Mouse (Mus musculus) cerebellum, postnatal 36 days (tissue): Measurements from ENCODE around the gene Faf2.
A peak's percentile ranks its signal among the peaks of the same experiment; 100 is the strongest.

Experiments used
- DNase-seq, 2 experiments: peaks; one replicate each; pipeline ENCODE4 v3.0.0; 2021 to 2022; ENCODE audit warnings: mixed read lengths in 2 of 2

The Faf2 gene

GRCm38 (mm10) chr13:54683301-54683700 lies 61.7 kb downstream of the Faf2 start:
- no peak for DNase-seq

- no peak for DNase-seq
Measured at GRCm38 (mm10) chr13:54684140-54684896, 62.7 kb downstream of the Faf2 start.

GRCm38 (mm10) chr13:54685174-54685573 lies 63.6 kb downstream of the Faf2 start:
- peak; percentile 53 for DNase-seq

GRCm38 (mm10) chr13:54686139-54687053 lies 64.8 kb downstream of the Faf2 start:
- no peak for DNase-seq

- peak; percentile 64 to 66 for DNase-seq
Measured at GRCm38 (mm10) chr13:54687096-54687495, 65.5 kb downstream of the Faf2 start.

- DNase-seq: peak; percentile 97 to 98
Measured at GRCm38 (mm10) chr13:54687575-54688424, 66.2 kb downstream of the Faf2 start.

GRCm38 (mm10) chr13:54690151-54690740 lies 68.7 kb downstream of the Faf2 start:
- DNase-seq: no peak

- DNase-seq: no peak
Measured at GRCm38 (mm10) chr13:54691737-54692136, 70.2 kb downstream of the Faf2 start.

- DNase-seq: no peak
Measured at GRCm38 (mm10) chr13:54692711-54693557, 71.3 kb downstream of the Faf2 start.

GRCm38 (mm10) chr13:54693558-54694347 lies 72.2 kb downstream of the Faf2 start, which contains the start of gene Rnf44:
Gene Rnf44 (minus strand): TSS chr13:54693907.
- peak; percentile 96 to 99 for DNase-seq

- DNase-seq: peak in 1 of 2 experiments; percentile 85
Measured at GRCm38 (mm10) chr13:54694348-54695060, 72.9 kb downstream of the Faf2 start.

GRCm38 (mm10) chr13:54695479-54696230 lies 74.1 kb downstream of the Faf2 start:
- DNase-seq: no peak

GRCm38 (mm10) chr13:54701243-54701642 lies 79.7 kb downstream of the Faf2 start, which contains the start of gene Cdhr2:
Gene Cdhr2 (plus strand): TSS chr13:54701461.
- DNase-seq: no peak

- no peak for DNase-seq
Measured at GRCm38 (mm10) chr13:54702507-54702906, 80.9 kb downstream of the Faf2 start.

- no peak for DNase-seq
Measured at GRCm38 (mm10) chr13:54704890-54705289, 83.3 kb downstream of the Faf2 start.

- no peak for DNase-seq
Measured at GRCm38 (mm10) chr13:54710866-54711265, 89.3 kb downstream of the Faf2 start.
